Mouse (Mus musculus) C2C12 (cell line): ENCODE measurements at regions not wholly inside any gene's neighbourhood (a gene's known extent, or its start where the extent isn't known, plus 50 kb on each side); places are given as distances from the start of the nearest gene placed in this dataset.

Experiments used
- CTCF ChIP-seq: IDR thresholded peaks from one replicate; pipeline ENCODE4 v1.5.1; 2011; ENCODE audit not compliant: control insufficient read depth, insufficient read depth, insufficient read length
- FOSL1 ChIP-seq: IDR thresholded peaks from one replicate; pipeline ENCODE4 v1.8.0; 2011; ENCODE audit warnings: mild to moderate bottlenecking, low read length; ENCODE audit not compliant: poor library complexity, insufficient read depth, severe bottlenecking
- MAX ChIP-seq: IDR thresholded peaks from one replicate; pipeline ENCODE4 v1.6.1; 2011; ENCODE audit warnings: mild to moderate bottlenecking, control low read depth
- MYOD1 ChIP-seq: IDR thresholded peaks from one replicate; pipeline ENCODE4 v1.6.1; 2011; ENCODE audit warnings: low read depth; ENCODE audit not compliant: control insufficient read depth, insufficient read length
- USF1 ChIP-seq: IDR thresholded peaks from one replicate; pipeline ENCODE4 v1.6.1; 2011; ENCODE audit warnings: low read depth, mild to moderate bottlenecking, control low read depth, moderate library complexity

- TF ChIP-seq CTCF: no peak
- no peak for TF ChIP-seq MAX
- no peak for TF ChIP-seq USF1
- TF ChIP-seq MYOD1: no peak
- no peak for TF ChIP-seq FOSL1
Observed at GRCm38 (mm10) chr8:89503030-89503429, 459.1 kb upstream of the Sall1 start.
